Mouse (Mus musculus) G1E (cell line): Measurements from ENCODE around the gene Hyal3.

Experiments used
- CTCF ChIP-seq: IDR thresholded peaks from 2 replicates; pipeline ENCODE4 v1.5.1; 2012; ENCODE audit warnings: low read depth, low read length, inconsistent platforms, mixed read lengths
- GATA2 ChIP-seq: IDR thresholded peaks from 2 replicates; pipeline ENCODE4 v1.6.1; 2012; ENCODE audit warnings: low read depth, low read length, inconsistent platforms, borderline replicate concordance

GRCm38 (mm10) chr9:107593101-107593976, 12.7 kb downstream of the Hyal3 start:
- no peak for TF ChIP-seq CTCF
- no peak for TF ChIP-seq GATA2
